Mouse (Mus musculus): Measurements from ENCODE around the gene Det1.

- TF ChIP-seq CTCF (IDR thresholded peaks at IDR 0.05; ENCODE audit: borderline replicate concordance, insufficient read depth, low read length) (peak; percentile 93), POLR2A (IDR thresholded peaks at IDR 0.05; ENCODE audit: low read depth, low read length) (peak; percentile 40; the same call in 1 of the 2 replicates)
Measured at GRCm38 (mm10) chr7:78846737-78847434, at the start of gene Det1.

Data from embryonic fibroblast, embryonic 13.5 days (primary cell).